Mouse (Mus musculus): ENCODE data around the gene Ubap1l. TPM values are rescaled to one million over a fixed set of nuclear protein-coding genes. Genes with fewer than 3 reads are reported as not detected.

The Ubap1l gene
- polyA plus RNA-seq, 1 experiment from 2014 or later: 0.40 TPM

DNA sequence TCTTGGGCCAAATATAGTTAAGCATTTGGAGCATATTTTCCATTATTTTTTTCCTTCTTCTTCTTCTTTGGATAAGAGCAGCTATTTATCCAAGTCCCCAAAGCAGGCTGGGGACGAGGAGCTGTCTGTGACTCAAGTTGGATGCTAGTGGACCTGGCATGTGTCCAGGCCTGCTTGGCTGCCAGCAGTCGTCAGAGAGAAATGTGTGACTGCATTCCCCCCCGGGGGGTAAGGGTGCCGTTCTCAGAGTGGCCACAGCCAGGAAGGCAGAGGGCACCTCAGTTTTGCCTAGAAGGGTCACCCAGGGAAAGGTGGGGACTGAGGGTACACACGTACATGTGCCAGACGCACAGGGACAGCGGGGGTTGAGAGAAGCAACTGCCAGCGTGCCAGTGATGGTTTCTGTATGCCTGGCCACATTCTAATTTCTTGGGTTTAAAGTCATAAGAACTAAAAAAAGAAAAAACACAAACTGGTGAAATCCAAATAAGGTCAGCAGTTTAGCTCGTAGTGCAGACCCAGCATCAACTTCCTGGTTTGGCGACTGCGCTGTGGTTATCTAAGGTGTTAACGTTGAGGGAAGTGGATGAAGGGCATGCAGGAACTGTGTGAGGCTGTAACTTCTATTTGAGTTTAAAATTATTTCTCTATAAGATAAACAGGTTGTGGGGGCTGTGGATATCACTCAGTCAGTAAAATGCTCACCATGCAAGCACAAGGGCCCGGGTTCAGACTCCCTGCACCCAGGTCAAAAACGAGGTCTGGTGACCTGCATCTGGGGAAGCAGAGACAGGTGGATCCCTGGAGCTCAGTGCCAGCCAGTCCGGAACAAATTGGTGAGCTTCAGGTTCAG is 43.7 kb downstream of the Ubap1l start:
- no peak for ATAC-seq (ENCODE audit: insufficient read depth, low FRiP score)

GRCm38 (mm10) chr9:65405184-65405449 is 44.3 kb downstream of the Ubap1l start:
- Histone ChIP-seq H3K27ac (ENCODE audit: low read length) (no peak overlapping the region), H3K4me1 (ENCODE audit: control insufficient read depth, insufficient read depth, low read length) (0 out of 2 replicates have a peak, but pooled peaks cover 2% of the 10 kb centered on the region), H3K9ac (ENCODE audit: low read length) (no peak overlapping the region), H3K4me3 (replicated peaks; ENCODE audit: low read length) (no peak overlapping the region), H3K4me2 (ENCODE audit: low read depth, low read length) (no peak overlapping the region), H3K9me3 (replicated peaks; ENCODE audit: control insufficient read depth, low read length) (no peaks in the 10 kb centered on the region), H3K27me3 (ENCODE audit: control insufficient read depth, insufficient read depth, low read length) (no peaks in the 10 kb centered on the region), H3K36me3 (ENCODE audit: control insufficient read depth, insufficient read depth, low read length) (no peaks in the 10 kb centered on the region)
- 67% methylated on average over 2 of the region's 2 CpGs for WGBS
- ATAC-seq (ENCODE audit: insufficient read depth, low FRiP score): no peak

More for the DNA sequence above, 43.7 kb downstream of the Ubap1l start:
- H3K27ac ChIP-seq (ENCODE audit: low read length): no peak overlapping the region
- H3K4me2 ChIP-seq (ENCODE audit: low read depth, low read length): no peak overlapping the region
- WGBS: 60% methylated on average over 15 of the region's 15 CpGs
- H3K27me3 ChIP-seq (ENCODE audit: control insufficient read depth, insufficient read depth, low read length): no peaks in the 10 kb centered on the region
- H3K4me3 ChIP-seq (replicated peaks; ENCODE audit: low read length): no peak overlapping the region
- H3K9me3 ChIP-seq (replicated peaks; ENCODE audit: control insufficient read depth, low read length): no peaks in the 10 kb centered on the region
- no peak overlapping the region for H3K9ac ChIP-seq (ENCODE audit: low read length)
- no peaks in the 10 kb centered on the region for H3K36me3 ChIP-seq (ENCODE audit: control insufficient read depth, insufficient read depth, low read length)
- 0 out of 2 replicates have a peak, but pooled peaks cover 2% of the 10 kb centered on the region for H3K4me1 ChIP-seq (ENCODE audit: control insufficient read depth, insufficient read depth, low read length)

DNA sequence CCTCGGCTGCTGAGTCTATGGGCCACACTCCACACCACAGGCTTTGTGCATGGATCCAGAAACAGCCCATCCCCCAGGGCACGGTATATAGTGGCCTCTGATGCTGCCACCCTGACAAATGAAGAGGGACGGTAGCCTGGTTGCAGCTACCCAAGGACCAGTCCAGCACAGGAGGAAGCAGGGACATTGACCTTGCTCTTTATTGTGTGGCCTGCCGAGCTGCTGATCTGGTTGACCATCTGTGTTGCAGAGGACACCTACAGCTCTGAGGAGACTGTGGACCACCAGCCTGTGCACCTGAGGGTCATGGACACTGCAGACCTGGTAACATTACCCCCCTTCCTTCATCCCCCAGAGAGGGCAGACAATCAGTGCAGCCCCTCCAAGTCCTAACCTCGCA is 46.5 kb downstream of the Ubap1l start:
- Histone ChIP-seq H3K4me3 (replicated peaks; ENCODE audit: low read length) (no peak overlapping the region), H3K9ac (ENCODE audit: low read length) (no peak overlapping the region), H3K27me3 (ENCODE audit: control insufficient read depth, insufficient read depth, low read length) (no peaks in the 10 kb centered on the region), H3K9me3 (replicated peaks; ENCODE audit: control insufficient read depth, low read length) (no peaks in the 10 kb centered on the region), H3K36me3 (ENCODE audit: control insufficient read depth, insufficient read depth, low read length) (no peaks in the 10 kb centered on the region), H3K4me1 (ENCODE audit: control insufficient read depth, insufficient read depth, low read length) (0 out of 2 replicates have a peak, but pooled peaks cover 2% of the 10 kb centered on the region), H3K27ac (ENCODE audit: low read length) (no peak overlapping the region), H3K4me2 (ENCODE audit: low read depth, low read length) (no peak overlapping the region)
- no peak for ATAC-seq (ENCODE audit: insufficient read depth, low FRiP score)
- 81% methylated on average over 5 of the region's 5 CpGs for WGBS

- WGBS: 79% methylated on average over 3 of the region's 3 CpGs
- Histone ChIP-seq H3K36me3 (ENCODE audit: control insufficient read depth, insufficient read depth, low read length) (no peaks in the 10 kb centered on the region), H3K27me3 (ENCODE audit: control insufficient read depth, insufficient read depth, low read length) (no peaks in the 10 kb centered on the region), H3K9me3 (replicated peaks; ENCODE audit: control insufficient read depth, low read length) (no peaks in the 10 kb centered on the region), H3K4me1 (ENCODE audit: control insufficient read depth, insufficient read depth, low read length) (0 out of 2 replicates have a peak, but pooled peaks cover 2% of the 10 kb centered on the region), H3K4me3 (replicated peaks; ENCODE audit: low read length) (no peak overlapping the region), H3K9ac (ENCODE audit: low read length) (no peak overlapping the region), H3K27ac (ENCODE audit: low read length) (no peak overlapping the region), H3K4me2 (ENCODE audit: low read depth, low read length) (no peak overlapping the region)
- ATAC-seq (ENCODE audit: insufficient read depth, low FRiP score): no peak
Observed at GRCm38 (mm10) chr9:65407861-65408260, 47.0 kb downstream of the Ubap1l start.

DNA sequence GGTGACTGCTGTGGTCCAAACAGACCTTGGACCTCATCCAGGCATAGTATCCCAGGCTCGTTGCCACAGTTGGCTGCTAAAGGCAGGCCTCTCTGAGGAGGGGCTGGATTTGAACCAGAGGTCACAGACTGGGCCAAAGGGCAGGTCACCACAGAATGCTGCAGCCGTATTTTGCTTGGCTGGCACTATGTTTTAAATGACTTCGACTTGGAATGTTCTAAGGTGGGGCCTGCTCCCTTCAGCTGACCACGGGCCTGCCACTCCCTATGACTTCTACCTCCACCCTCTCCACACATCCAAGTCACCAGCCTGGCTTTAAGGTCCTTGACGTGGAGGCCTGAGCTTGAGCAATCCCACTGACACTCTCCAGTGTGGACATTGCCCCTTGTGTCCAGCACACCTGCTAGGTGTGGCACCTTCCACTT is 48.0 kb downstream of the Ubap1l start:
- WGBS: 52% methylated on average over 5 of the region's 5 CpGs
- Histone ChIP-seq H3K4me2 (ENCODE audit: low read depth, low read length) (no peak overlapping the region), H3K4me1 (ENCODE audit: control insufficient read depth, insufficient read depth, low read length) (0 out of 2 replicates have a peak, but pooled peaks cover 2% of the 10 kb centered on the region), H3K36me3 (ENCODE audit: control insufficient read depth, insufficient read depth, low read length) (no peaks in the 10 kb centered on the region), H3K9ac (ENCODE audit: low read length) (no peak overlapping the region), H3K9me3 (replicated peaks; ENCODE audit: control insufficient read depth, low read length) (no peaks in the 10 kb centered on the region), H3K4me3 (replicated peaks; ENCODE audit: low read length) (no peak overlapping the region), H3K27ac (ENCODE audit: low read length) (no peak overlapping the region), H3K27me3 (ENCODE audit: control insufficient read depth, insufficient read depth, low read length) (no peaks in the 10 kb centered on the region)
- peak; percentile 83 for ATAC-seq (ENCODE audit: insufficient read depth, low FRiP score)

DNA sequence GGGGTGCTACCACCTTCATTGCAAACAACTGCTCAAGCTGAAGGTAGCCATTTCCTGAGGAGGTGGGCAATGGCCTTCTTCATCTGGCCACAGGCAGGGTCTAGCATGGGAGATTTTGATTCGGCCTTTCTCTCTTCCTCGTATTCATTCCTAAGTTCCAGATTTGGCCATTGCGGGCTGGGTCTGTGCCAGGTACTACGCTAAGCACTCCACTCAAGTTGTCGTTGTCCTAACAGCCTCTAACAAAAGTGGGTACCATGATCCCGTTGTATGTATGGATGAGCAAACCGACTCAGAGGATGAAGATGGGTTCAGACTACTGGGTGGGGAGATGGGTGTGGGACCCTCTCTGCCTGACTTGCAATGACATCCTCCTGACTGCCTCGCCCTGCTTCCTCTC is 49.5 kb downstream of the Ubap1l start:
- H3K4me3 ChIP-seq (replicated peaks; ENCODE audit: low read length): no peak overlapping the region
- H3K9me3 ChIP-seq (replicated peaks; ENCODE audit: control insufficient read depth, low read length): no peaks in the 10 kb centered on the region
- no peak overlapping the region for H3K4me2 ChIP-seq (ENCODE audit: low read depth, low read length)
- 90% methylated on average over 8 of the region's 8 CpGs for WGBS
- no peak overlapping the region for H3K27ac ChIP-seq (ENCODE audit: low read length)
- no peaks in the 10 kb centered on the region for H3K36me3 ChIP-seq (ENCODE audit: control insufficient read depth, insufficient read depth, low read length)
- H3K4me1 ChIP-seq (ENCODE audit: control insufficient read depth, insufficient read depth, low read length): no peaks in the 10 kb centered on the region
- no peak overlapping the region for H3K9ac ChIP-seq (ENCODE audit: low read length)
- no peaks in the 10 kb centered on the region for H3K27me3 ChIP-seq (ENCODE audit: control insufficient read depth, insufficient read depth, low read length)
- no peak for ATAC-seq (ENCODE audit: insufficient read depth, low FRiP score)

GRCm38 (mm10) chr9:65411326-65411725 is 50.5 kb downstream of the Ubap1l start:
- H3K4me3 ChIP-seq (replicated peaks; ENCODE audit: low read length): no peak overlapping the region
- H3K27me3 ChIP-seq (ENCODE audit: control insufficient read depth, insufficient read depth, low read length): no peaks in the 10 kb centered on the region
- no peaks in the 10 kb centered on the region for H3K4me1 ChIP-seq (ENCODE audit: control insufficient read depth, insufficient read depth, low read length)
- no peaks in the 10 kb centered on the region for H3K9me3 ChIP-seq (replicated peaks; ENCODE audit: control insufficient read depth, low read length)
- 52% methylated on average over 3 of the region's 3 CpGs for WGBS
- no peak overlapping the region for H3K9ac ChIP-seq (ENCODE audit: low read length)
- H3K27ac ChIP-seq (ENCODE audit: low read length): no peak overlapping the region
- no peak for ATAC-seq (ENCODE audit: insufficient read depth, low FRiP score)
- no peaks in the 10 kb centered on the region for H3K36me3 ChIP-seq (ENCODE audit: control insufficient read depth, insufficient read depth, low read length)
- no peak overlapping the region for H3K4me2 ChIP-seq (ENCODE audit: low read depth, low read length)

DNA sequence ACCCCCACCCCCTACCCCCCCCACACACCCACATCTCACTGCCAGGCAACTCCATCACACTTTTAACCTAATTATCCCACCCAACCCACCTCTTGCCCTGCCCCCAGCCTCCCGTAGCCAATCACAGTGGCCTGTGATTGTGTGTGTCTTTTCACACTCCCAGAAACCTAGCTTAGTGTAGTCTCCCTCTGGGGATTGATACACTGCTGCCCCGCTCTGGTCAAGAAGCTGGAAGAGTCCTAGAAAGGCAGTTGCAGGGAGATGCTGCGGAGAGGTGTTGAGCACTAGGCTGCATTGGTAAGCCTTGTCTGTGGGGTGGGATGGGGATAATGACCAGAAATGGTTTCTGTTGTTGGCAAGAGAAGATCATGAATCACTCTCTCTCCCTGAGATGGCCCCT is 56.9 kb downstream of the Ubap1l start:
- H3K36me3 ChIP-seq (ENCODE audit: control insufficient read depth, insufficient read depth, low read length): no peaks in the 10 kb centered on the region
- WGBS: 35% methylated on average over 3 of the region's 3 CpGs
- no peak overlapping the region for H3K4me2 ChIP-seq (ENCODE audit: low read depth, low read length)
- no peak overlapping the region for H3K9ac ChIP-seq (ENCODE audit: low read length)
- H3K4me1 ChIP-seq (ENCODE audit: control insufficient read depth, insufficient read depth, low read length): no peaks in the 10 kb centered on the region
- no peaks in the 10 kb centered on the region for H3K9me3 ChIP-seq (replicated peaks; ENCODE audit: control insufficient read depth, low read length)
- ATAC-seq (ENCODE audit: insufficient read depth, low FRiP score): no peak
- H3K27ac ChIP-seq (ENCODE audit: low read length): no peak overlapping the region
- no peak overlapping the region for H3K4me3 ChIP-seq (replicated peaks; ENCODE audit: low read length)
- no peaks in the 10 kb centered on the region for H3K27me3 ChIP-seq (ENCODE audit: control insufficient read depth, insufficient read depth, low read length)

DNA sequence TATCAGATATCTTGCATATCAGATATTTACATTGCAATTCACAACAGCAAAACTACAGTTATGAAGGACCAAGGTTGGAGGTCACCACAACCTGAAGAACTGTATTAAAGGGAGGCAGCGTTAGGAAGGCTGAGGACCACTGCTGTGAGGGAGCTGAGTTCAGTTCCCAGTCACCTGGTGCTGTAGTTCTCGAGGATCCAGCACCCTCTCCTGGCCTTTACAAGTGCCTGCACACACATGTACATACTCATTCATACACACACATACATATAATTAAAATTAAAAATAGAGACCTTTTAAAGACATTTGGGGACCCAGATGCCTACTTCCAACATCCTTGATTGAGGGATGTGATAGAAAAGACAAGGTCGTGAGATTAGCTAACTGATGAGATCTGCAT is 58.8 kb downstream of the Ubap1l start:
- Histone ChIP-seq H3K36me3 (ENCODE audit: control insufficient read depth, insufficient read depth, low read length) (no peaks in the 10 kb centered on the region), H3K27ac (ENCODE audit: low read length) (no peak overlapping the region), H3K4me2 (ENCODE audit: low read depth, low read length) (no peak overlapping the region), H3K27me3 (ENCODE audit: control insufficient read depth, insufficient read depth, low read length) (no peaks in the 10 kb centered on the region), H3K4me1 (ENCODE audit: control insufficient read depth, insufficient read depth, low read length) (no peaks in the 10 kb centered on the region), H3K4me3 (replicated peaks; ENCODE audit: low read length) (no peak overlapping the region), H3K9ac (ENCODE audit: low read length) (no peak overlapping the region), H3K9me3 (replicated peaks; ENCODE audit: control insufficient read depth, low read length) (no peaks in the 10 kb centered on the region)
- WGBS: 67% methylated on average over 3 of the region's 3 CpGs
- no peak for ATAC-seq (ENCODE audit: insufficient read depth, low FRiP score)

Data from stomach, embryonic 16.5 days (tissue).